Mouse (Mus musculus) heart, embryonic 13.5 days (tissue): ENCODE results near the gene Adamts2. TPM values are rescaled to one million over a fixed set of nuclear protein-coding genes. Genes with fewer than 3 reads are reported as not detected.
A peak's percentile ranks its signal among the peaks of the same experiment; 100 is the strongest.

Source experiments
- ATAC-seq: fragments of 200-750 bp; cut with Nextera tagmentation; 2 replicates; pipeline ENCODE4 v1.8.0; 2017; ENCODE audit warnings: moderate TSS enrichment; ENCODE audit not compliant: insufficient number of reproducible peaks, low FRiP score, low TSS enrichment; ENCODE audit errors: extremely low read depth
- H3K27ac ChIP-seq: fragments of 300-500 bp; sonication (generic); replicated peaks from 2 replicates; pipeline ENCODE4 v1.5.1; 2015; ENCODE audit warnings: moderate library complexity, mild to moderate bottlenecking, inconsistent platforms
- H3K27me3 ChIP-seq: fragments of 300-500 bp; sonication (generic); replicated peaks from 2 replicates; pipeline ENCODE4 v1.6.1; 2015; ENCODE audit warnings: mild to moderate bottlenecking, inconsistent platforms
- H3K36me3 ChIP-seq: fragments of 300-500 bp; sonication (generic); 2 replicates; pipeline ENCODE4 v1.6.1; 2015; ENCODE audit warnings: mild to moderate bottlenecking, inconsistent platforms
- H3K4me1 ChIP-seq: fragments of 300-500 bp; sonication (generic); 2 replicates; pipeline ENCODE4 v1.6.1; 2015; ENCODE audit warnings: inconsistent platforms
- H3K4me2 ChIP-seq: fragments of 300-500 bp; sonication (generic); 2 replicates; pipeline ENCODE4 v1.6.1; 2015; ENCODE audit warnings: inconsistent platforms, mild to moderate bottlenecking, moderate library complexity
- H3K4me3 ChIP-seq: fragments of 300-500 bp; sonication (generic); 2 replicates; pipeline ENCODE4 v1.5.1; 2015; ENCODE audit warnings: moderate library complexity, mild to moderate bottlenecking, inconsistent platforms
- H3K9ac ChIP-seq: fragments of 300-500 bp; sonication (generic); 2 replicates; pipeline ENCODE4 v1.6.1; 2015; ENCODE audit warnings: inconsistent platforms, mild to moderate bottlenecking, moderate library complexity
- H3K9me3 ChIP-seq: fragments of 300-500 bp; sonication (generic); 2 replicates; pipeline ENCODE4 v1.6.1; 2016; ENCODE audit warnings: inconsistent platforms
- WGBS: fragments of 180-500 bp; shearing (Covaris S2); methylation state at CpG from one replicate; pipeline ENCODE4 v1.1.7; 2015; ENCODE audit warnings: mixed read lengths; 5-methylcytosine and 5-hydroxymethylcytosine counted together
- polyA plus RNA-seq: library from polyadenylated mRNA; unstranded; fragments of >200 nt; fragmentation: Nextera tagmentation; extraction: Ambion mirVana; gene quantifications from 2 replicates; pipeline ENCODE4 v1.2.1, GENCODE M21; 2015

The Adamts2 gene
- 6.7 and 7.0 TPM in 2 replicates for polyA plus RNA-seq

GRCm38 (mm10) chr11:50601641-50602355 is at the start of gene Adamts2:
Adamts2 (plus strand) TSS chr11:50602084.
- H3K27me3 ChIP-seq = peaks cover 98% of the 10 kb centered on the region

GRCm38 (mm10) chr11:50557064-50557463 is 44.8 kb upstream of the Adamts2 start:
- Histone ChIP-seq H3K9ac (no peak overlapping the region), H3K4me3 (no peak overlapping the region), H3K9me3 (peaks cover 16% of the 10 kb centered on the region; the same call in 1 of the 2 replicates), H3K27ac (no peak overlapping the region), H3K4me2 (no peak overlapping the region), H3K4me1 (no peaks in the 10 kb centered on the region), H3K36me3 (no peaks in the 10 kb centered on the region), H3K27me3 (no peaks in the 10 kb centered on the region)
- 72% methylated on average over 3 of the region's 3 CpGs for whole genome bisulfite sequencing
- ATAC-seq = no peak

More at GRCm38 (mm10) chr11:50601641-50602355, at the start of gene Adamts2:
- Histone ChIP-seq H3K4me3 (peak within 1 kb of the TSS; percentile 74), H3K4me1 (peaks cover 18% of the 10 kb centered on the region), H3K9ac (peak within 1 kb of the TSS; percentile 82), H3K36me3 (no peaks in the 10 kb centered on the region), H3K27ac (0 out of 2 replicates have a peak within 1 kb of the TSS, but pooled peaks have one; percentile 24), H3K9me3 (no peaks in the 10 kb centered on the region), H3K4me2 (peak within 1 kb of the TSS; percentile 97)
- ATAC-seq = peak; percentile 40
- WGBS = under 1% methylated on average over 62 of the region's 82 CpGs

- peaks cover 14% of the 10 kb centered on the region; the same call in 1 of the 2 replicates for H3K9me3 ChIP-seq
- H3K4me1 ChIP-seq = no peaks in the 10 kb centered on the region
- H3K27ac ChIP-seq = no peak overlapping the region
- H3K9ac ChIP-seq = no peak overlapping the region
- H3K4me3 ChIP-seq = no peak overlapping the region
- no peak overlapping the region for H3K4me2 ChIP-seq
- no peaks in the 10 kb centered on the region for H3K27me3 ChIP-seq
- ATAC-seq = no peak
- WGBS = 32% methylated on average over 4 of the region's 4 CpGs
- no peaks in the 10 kb centered on the region for H3K36me3 ChIP-seq
These were observed 42.8 kb upstream of the Adamts2 start for GRCm38 (mm10) chr11:50559108-50559507.

- Histone ChIP-seq H3K9me3 (no peaks in the 10 kb centered on the region), H3K4me2 (0 out of 2 replicates have a peak overlapping the region, but pooled peaks have one; percentile 18), H3K27me3 (no peaks in the 10 kb centered on the region), H3K27ac (no peak overlapping the region), H3K36me3 (no peaks in the 10 kb centered on the region), H3K9ac (no peak overlapping the region), H3K4me1 (no peaks in the 10 kb centered on the region), H3K4me3 (no peak overlapping the region)
- 62% methylated on average over 20 of the region's 20 CpGs for WGBS
- ATAC-seq = no peak
These were observed 36.2 kb upstream of the Adamts2 start for GRCm38 (mm10) chr11:50565466-50566211.

- Histone ChIP-seq H3K36me3 (no peaks in the 10 kb centered on the region), H3K27me3 (no peaks in the 10 kb centered on the region), H3K4me2 (no peak overlapping the region), H3K9ac (no peak overlapping the region), H3K9me3 (no peaks in the 10 kb centered on the region), H3K4me1 (no peaks in the 10 kb centered on the region), H3K4me3 (no peak overlapping the region), H3K27ac (no peak overlapping the region)
- 66% methylated on average over 6 of the region's 6 CpGs for WGBS
- ATAC-seq = no peak
These were observed 30.4 kb upstream of the Adamts2 start for GRCm38 (mm10) chr11:50571448-50571847.

GRCm38 (mm10) chr11:50576521-50576920 is 25.4 kb upstream of the Adamts2 start:
- H3K27ac ChIP-seq = no peak overlapping the region
- no peaks in the 10 kb centered on the region for H3K9me3 ChIP-seq
- no peaks in the 10 kb centered on the region for H3K4me1 ChIP-seq
- H3K9ac ChIP-seq = no peak overlapping the region
- no peaks in the 10 kb centered on the region for H3K27me3 ChIP-seq
- 66% methylated on average over 4 of the region's 4 CpGs for WGBS
- no peak for ATAC-seq
- no peaks in the 10 kb centered on the region for H3K36me3 ChIP-seq
- no peak overlapping the region for H3K4me3 ChIP-seq
- H3K4me2 ChIP-seq = no peak overlapping the region

- Histone ChIP-seq H3K4me2 (no peak overlapping the region), H3K27me3 (no peaks in the 10 kb centered on the region), H3K27ac (no peak overlapping the region), H3K9me3 (peaks cover 6% of the 10 kb centered on the region), H3K36me3 (no peaks in the 10 kb centered on the region), H3K9ac (no peak overlapping the region), H3K4me3 (no peak overlapping the region), H3K4me1 (no peaks in the 10 kb centered on the region)
- WGBS = 41% methylated on average over 7 of the region's 7 CpGs
- ATAC-seq = no peak
These were observed 14.9 kb upstream of the Adamts2 start for GRCm38 (mm10) chr11:50587026-50587425.

GRCm38 (mm10) chr11:50587787-50588186 is 14.1 kb upstream of the Adamts2 start:
- no peak for ATAC-seq
- no peak overlapping the region for H3K9ac ChIP-seq
- H3K4me1 ChIP-seq = no peaks in the 10 kb centered on the region
- no peaks in the 10 kb centered on the region for H3K36me3 ChIP-seq
- 14% methylated on average over 3 of the region's 3 CpGs for WGBS
- H3K27me3 ChIP-seq = no peaks in the 10 kb centered on the region
- peaks cover 6% of the 10 kb centered on the region for H3K9me3 ChIP-seq
- H3K27ac ChIP-seq = no peak overlapping the region
- H3K4me3 ChIP-seq = no peak overlapping the region
- no peak overlapping the region for H3K4me2 ChIP-seq

GRCm38 (mm10) chr11:50589060-50589459 is 12.8 kb upstream of the Adamts2 start:
- H3K9me3 ChIP-seq = peaks cover 6% of the 10 kb centered on the region
- no peaks in the 10 kb centered on the region for H3K36me3 ChIP-seq
- H3K27ac ChIP-seq = no peak overlapping the region
- H3K4me3 ChIP-seq = no peak overlapping the region
- no peak overlapping the region for H3K9ac ChIP-seq
- 31% methylated on average over 11 of the region's 11 CpGs for WGBS
- H3K27me3 ChIP-seq = peaks cover 10% of the 10 kb centered on the region; the same call in 1 of the 2 replicates
- no peak for ATAC-seq
- H3K4me2 ChIP-seq = no peak overlapping the region
- no peaks in the 10 kb centered on the region for H3K4me1 ChIP-seq

- H3K4me3 ChIP-seq = no peak overlapping the region
- H3K4me2 ChIP-seq = no peak overlapping the region
- H3K27me3 ChIP-seq = peaks cover 21% of the 10 kb centered on the region
- H3K9me3 ChIP-seq = no peaks in the 10 kb centered on the region
- no peak for ATAC-seq
- H3K27ac ChIP-seq = no peak overlapping the region
- 84% methylated on average over 13 of the region's 13 CpGs for whole genome bisulfite sequencing
- H3K36me3 ChIP-seq = no peaks in the 10 kb centered on the region
- H3K9ac ChIP-seq = no peak overlapping the region
- H3K4me1 ChIP-seq = no peaks in the 10 kb centered on the region
These were observed 10.8 kb upstream of the Adamts2 start for GRCm38 (mm10) chr11:50591053-50591452.

- H3K9ac ChIP-seq = no peak overlapping the region
- 74% methylated on average over 16 of the region's 16 CpGs for WGBS
- H3K36me3 ChIP-seq = no peaks in the 10 kb centered on the region
- no peak overlapping the region for H3K4me2 ChIP-seq
- H3K4me3 ChIP-seq = no peak overlapping the region
- peaks cover 35% of the 10 kb centered on the region for H3K27me3 ChIP-seq
- no peak overlapping the region for H3K27ac ChIP-seq
- H3K9me3 ChIP-seq = no peaks in the 10 kb centered on the region
- no peak for ATAC-seq
- H3K4me1 ChIP-seq = no peaks in the 10 kb centered on the region
These were observed 8.9 kb upstream of the Adamts2 start for GRCm38 (mm10) chr11:50592892-50593553.
